Mouse (Mus musculus): ENCODE results near the gene Taar6.

Gene Taar6

DNA sequence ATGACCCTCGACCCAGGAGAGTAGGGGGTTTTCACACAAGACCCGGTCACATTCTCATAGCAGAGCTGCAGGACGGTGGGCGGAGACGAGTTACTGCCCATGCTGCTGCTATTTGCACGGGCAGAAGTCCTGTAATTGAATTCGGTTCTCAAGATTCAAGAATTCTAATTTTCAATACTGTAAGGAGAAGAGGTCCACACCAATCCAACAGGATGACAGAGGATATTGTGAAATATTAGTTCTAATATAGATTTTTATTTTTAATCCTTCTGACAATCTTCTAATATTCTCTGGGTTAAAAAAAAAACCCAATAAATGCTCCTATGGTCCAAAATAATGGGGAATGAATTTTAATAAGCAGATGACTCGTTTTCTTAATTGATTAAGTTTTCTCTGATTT, at the start of gene Taar6:
TSS of gene Taar6 (minus strand) at position 101 of the 400 bp plus-strand sequence.
- DNase-seq (ENCODE audit: low read depth, low spot score): no peak

DNA sequence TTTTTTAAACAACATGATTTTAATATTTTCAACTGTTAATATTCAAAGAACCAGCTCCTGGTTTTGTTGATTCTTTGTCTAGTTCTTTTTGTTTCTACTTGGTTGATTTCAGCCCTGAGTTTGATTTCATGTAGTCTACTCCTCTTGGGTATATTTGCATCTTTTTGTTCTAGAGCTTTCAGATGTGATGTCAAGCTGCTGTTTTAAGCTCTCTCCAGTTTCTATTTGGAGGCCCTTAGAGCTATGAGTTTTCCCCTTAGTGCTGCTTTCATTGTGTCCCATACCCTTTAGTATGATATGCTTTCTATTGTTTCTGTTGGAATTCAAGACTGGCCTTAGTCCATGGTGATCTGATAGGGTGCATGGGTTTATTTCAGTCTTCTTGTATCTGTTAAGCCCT, 45.9 kb upstream of the Taar6 start:
- no peak for DNase-seq (ENCODE audit: low read depth, low spot score)

DNA sequence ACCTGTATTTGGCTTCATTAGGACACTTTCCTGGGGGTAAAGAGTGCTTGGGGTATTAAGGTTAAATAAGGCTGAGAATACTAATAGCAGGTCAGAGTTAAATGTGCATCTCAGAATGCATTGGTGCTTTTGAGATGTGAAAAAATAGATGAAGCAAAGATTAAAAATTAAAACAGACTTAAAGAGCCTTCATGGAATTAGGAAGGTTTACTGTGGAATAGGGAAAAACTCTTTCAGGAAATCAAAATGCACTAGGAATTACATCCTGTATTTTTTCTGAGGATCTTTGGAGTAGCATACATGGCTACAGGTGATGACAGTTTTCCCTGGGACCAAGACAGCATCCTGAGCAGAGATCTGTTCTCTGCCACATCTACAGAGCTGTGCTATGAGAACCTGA, 41.5 kb upstream of the Taar6 start, which contains the start of gene Taar7d:
TSS of gene Taar7d (plus strand) at position 301 of the 400 bp plus-strand sequence.
- DNase-seq (ENCODE audit: low read depth, low spot score): no peak

DNA sequence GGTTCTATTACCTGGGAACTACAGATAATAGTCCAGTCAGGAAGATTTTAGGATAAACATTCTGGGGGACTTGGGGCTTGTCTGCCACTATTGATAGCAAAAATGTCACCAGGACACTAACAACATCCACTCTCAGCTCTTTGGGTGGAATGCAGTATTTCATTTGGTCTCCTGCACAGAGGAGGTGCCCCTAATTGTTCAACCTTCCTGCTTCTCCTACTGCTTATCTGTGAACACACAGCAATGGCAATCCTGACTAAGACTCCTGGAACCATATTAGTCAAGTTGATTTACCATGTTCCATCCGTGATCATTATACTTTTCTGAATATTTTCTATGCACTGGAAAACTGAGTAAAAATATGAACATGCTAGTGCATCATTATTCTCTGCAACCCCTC, 22.7 kb upstream of the Taar6 start:
- no peak for DNase-seq (ENCODE audit: low read depth, low spot score)

DNA sequence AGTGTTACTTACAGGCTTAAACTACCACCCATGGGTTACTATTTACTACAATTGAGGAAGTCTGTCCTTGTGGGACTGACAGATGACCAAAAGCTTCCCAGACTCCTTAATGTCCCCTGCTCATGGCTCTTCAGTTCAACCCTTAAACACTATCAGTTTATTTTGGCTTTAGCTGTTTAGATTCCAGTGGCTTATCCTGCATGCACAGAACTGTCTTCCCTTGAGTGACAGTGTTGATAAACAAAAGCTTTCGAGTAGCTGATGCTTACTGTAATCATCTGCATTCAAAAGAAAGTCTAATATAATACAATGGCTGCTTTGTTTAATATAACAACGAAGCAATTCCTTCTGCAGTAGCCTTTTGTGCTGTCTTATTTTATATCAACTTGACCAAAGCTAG, 21.6 kb upstream of the Taar6 start:
- no peak for DNase-seq (ENCODE audit: low read depth, low spot score)

DNA sequence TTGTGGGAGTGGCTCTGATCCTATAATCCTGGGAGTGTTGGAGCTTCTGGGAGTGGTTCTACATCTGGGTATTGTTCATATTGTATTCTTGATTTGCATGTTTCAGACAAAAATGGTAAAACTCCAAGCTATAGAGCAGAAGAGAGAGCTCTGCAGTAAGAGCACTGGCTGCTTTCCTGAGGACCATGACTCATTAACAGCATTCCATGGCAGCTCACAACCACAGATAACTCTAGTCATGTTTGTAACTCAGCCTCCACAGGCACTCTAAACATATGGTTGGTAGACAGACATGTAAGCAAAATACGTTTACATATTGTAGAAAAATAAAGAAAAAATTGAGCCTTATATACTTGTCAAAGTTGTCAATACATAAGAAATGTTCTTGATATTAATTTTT, 21.0 kb upstream of the Taar6 start:
- DNase-seq (ENCODE audit: low read depth, low spot score): no peak

DNA sequence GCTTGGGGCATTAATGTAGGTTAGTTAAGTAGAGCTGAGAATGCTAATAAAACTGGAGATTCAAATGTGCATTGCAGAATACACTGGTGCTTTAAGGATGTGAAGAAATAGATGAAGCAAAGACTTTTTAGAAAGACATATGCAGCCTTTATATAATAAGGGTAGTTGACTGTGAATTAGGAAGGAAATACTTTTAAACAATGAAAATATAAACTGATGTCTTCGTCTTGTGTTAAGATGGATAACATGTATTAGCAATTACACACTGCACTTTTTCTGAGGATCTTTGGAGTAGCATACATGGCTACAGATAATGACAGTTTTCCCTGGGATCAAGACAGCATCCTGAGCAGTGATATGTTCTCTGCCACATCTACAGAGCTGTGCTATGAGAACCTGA, 14.2 kb upstream of the Taar6 start, which contains the start of gene Taar7b:
TSS of gene Taar7b (plus strand) at position 301 of the 400 bp plus-strand sequence.
- DNase-seq (ENCODE audit: low read depth, low spot score): no peak

DNA sequence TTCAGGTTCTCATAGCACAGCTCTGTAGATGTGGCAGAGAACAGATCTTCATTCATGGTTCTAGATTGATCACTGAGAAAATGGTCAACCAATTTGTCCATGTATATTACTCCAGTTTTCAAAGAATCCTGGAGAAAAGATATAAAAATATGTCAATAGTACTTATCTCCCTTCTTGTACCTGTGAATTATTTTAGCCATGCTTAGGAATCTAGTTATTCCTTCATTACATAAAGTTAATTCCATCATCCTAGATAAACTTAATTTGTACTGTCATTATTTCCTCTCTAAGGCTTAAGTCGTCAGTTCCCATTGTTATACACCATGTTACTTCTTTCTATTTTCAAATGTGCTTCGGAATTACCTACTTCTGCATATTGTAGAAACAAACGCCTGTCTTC, 7.9 kb upstream of the Taar6 start, which contains the start of gene Taar7a:
TSS of gene Taar7a (minus strand) at position 101 of the 400 bp plus-strand sequence.
- no peak for DNase-seq (ENCODE audit: low read depth, low spot score)

DNA sequence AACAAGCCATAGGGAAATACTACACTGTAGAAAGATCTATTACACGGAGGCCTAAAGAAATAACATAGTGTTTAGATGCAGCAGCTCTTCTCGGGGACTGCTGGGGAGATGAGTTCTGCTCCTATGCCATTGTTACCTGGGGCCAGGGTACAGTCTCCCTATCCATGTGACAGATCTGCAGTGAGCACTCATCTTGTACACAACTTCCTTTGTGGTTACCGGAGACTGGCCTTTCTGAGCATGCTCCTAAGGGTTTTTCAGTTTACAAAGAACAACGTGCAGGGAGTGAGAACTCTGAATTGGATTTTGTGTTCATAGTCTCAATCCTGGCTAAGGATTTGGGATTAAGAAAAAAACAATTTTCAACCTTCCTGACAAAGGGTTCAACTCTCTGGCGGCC, 973 bp upstream of the Taar6 start:
- no peak for DNase-seq (ENCODE audit: low read depth, low spot score)

DNA sequence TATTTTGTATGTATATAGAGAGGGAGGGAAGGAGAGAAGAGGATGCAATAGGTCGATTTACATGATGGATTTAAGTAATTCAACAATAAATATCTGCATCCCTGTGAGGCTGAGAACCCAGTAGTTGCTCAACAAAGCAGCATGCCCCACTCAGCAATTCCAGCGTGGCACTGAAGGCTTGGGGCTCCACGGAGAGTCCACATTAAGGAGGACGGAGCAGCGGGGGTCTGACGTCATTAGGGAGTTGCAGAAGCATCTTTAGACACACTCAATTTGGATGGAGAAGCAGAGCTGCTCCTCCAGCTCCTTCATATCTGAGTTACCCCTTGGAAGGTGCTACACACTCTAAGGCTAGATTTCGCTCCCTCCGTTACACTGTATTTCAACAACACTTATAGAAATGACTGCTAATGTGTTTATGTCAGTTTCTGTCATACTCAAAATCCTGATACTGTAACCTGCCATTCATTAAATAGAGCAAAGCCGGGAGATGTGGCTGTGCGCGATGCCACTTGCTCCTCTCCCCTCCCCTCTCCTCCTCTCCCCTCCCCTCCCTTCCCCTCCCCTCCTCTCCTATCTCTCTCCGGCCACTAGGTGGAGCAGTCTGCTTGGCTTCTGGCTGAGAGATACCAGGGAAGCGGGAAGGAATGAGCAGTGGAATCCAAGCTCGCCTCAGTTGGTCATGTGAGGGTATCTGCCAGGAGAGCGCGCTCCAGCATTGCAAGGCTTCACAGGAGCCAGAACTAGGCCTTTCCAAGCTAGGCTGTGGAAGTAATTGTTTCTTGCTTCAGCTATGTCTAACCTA, 6.3 kb downstream of the Taar6 start:
- peak; percentile 75 for DNase-seq (ENCODE audit: low read depth, low spot score)

DNA sequence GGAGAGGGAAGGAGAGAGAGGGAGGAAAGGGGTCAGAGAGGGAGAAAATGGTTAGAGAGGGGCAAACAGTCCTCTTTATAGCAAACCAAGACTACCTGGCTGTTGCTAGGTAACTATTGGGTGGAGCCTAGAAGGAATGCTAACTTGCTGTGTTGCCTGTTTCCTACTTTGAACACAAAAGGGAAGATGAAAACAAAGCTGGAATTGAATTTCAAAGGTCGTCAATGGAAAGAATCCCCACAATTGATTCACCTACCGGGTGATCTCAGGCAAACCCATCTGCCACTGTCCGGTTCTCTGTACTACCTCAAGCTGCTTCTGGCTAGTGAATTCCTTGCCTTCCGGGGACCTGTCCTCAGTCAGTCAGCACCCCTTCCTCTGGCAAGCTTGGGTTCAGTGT, 7.5 kb downstream of the Taar6 start:
- no peak for DNase-seq (ENCODE audit: low read depth, low spot score)

DNA sequence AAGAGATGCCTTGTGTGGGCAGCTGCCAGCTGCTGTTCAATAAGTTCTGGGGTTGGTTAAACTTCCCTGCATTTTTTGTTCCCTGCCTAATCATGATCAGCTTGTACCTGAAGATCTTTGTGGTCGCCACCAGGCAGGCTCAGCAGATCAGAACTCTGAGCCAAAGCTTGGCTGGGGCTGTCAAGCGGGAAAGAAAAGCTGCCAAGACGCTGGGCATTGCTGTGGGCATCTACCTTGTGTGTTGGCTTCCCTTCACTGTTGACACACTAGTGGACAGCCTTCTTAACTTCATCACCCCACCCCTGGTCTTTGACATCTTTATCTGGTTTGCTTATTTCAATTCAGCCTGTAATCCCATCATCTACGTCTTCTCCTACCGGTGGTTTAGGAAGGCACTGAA, 14.2 kb downstream of the Taar6 start:
- DNase-seq (ENCODE audit: low read depth, low spot score): no peak

DNA sequence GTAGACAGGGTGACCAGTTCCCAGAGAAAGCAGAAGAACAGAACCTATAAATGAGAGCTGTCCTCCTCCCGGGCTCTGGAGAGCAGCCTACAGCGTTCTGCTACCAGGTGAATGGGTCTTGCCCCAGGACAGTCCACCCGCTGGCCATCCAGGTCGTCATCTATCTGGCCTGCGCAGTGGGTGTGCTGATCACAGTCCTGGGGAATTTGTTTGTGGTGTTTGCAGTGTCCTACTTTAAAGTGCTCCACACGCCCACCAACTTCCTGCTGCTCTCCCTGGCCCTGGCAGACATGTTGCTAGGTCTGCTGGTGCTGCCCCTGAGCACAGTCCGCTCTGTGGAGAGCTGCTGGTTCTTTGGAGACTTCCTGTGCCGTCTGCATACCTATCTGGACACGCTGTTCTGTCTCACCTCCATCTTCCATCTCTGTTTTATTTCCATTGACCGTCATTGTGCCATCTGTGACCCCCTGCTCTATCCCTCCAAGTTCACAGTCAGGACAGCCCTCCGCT, 14.7 kb downstream of the Taar6 start, which contains the start of gene Taar5:
TSS of gene Taar5 (plus strand) at position 51 of the 510 bp plus-strand sequence.
- no peak for DNase-seq (ENCODE audit: low read depth, low spot score)

DNA sequence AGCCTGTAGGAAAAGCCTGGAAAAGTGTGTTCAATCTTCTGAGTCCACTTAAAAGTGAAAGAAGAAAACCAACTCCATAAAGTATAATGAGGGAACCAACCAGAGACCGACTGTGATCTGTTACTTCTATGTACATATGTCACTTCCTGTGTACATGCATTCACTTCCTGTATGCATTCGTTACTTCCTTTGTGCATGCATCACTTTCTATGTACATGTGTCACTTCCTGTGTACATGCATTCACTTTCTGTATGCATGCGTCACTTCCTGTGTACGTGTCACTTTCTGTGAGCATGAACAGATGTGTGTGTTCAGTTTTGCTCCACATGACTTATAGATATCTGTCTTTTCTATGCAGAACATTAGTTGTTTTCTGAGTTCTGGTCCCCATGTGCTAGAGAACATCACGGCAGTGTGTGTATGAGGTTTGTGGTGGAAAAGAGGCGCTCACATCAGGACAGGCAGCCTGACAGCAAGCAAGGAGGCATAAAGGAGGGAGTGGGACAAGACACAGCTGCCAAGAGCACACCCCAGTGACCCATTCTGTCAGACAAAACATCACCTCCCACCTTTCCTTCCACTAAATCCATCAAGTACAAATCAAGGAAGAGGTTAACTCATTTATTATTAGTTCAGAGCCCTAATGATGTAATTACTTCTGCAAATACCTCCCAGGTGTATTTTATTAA, 20.4 kb downstream of the Taar6 start:
- no peak for DNase-seq (ENCODE audit: low read depth, low spot score)

DNA sequence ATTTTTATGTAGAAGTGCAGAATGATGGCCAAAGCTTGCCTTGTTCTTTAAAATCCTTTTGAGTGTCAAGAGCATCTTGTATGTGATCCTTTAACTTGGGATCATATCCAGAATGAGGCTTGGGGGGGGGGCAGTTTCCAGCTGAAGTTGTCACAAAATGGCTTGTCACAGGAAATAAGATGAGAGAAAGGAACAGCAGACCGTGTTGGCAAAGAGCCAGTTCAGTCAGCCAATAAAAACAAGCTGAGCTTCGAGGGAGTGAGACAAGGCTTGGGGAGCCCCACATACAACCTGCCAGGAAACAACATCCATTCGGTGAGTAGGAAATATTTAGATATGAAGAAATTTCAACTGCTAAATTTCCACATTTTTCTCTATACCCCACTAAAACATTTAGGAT, 22.0 kb downstream of the Taar6 start:
- DNase-seq (ENCODE audit: low read depth, low spot score): no peak

DNA sequence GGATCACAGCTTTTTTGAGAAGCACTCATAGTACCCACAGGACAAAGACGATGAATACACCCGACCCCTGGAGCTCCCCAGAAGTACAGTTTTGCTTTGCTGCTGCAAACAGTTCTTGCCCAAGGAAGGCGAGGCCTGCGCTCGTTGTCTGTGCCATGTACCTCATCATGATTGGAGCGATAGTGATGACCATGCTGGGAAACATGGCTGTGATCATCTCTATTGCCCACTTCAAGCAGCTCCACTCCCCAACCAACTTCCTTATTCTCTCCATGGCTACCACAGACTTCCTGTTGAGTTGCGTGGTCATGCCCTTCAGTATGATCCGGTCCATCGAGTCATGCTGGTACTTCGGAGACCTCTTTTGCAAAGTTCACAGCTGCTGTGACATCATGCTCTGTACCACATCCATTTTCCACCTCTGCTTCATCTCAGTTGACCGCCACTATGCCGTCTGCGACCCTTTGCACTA, 25.0 kb downstream of the Taar6 start, which contains the start of gene Taar4:
TSS of gene Taar4 (plus strand) at position 51 of the 472 bp plus-strand sequence.
- DNase-seq (ENCODE audit: low read depth, low spot score): no peak

DNA sequence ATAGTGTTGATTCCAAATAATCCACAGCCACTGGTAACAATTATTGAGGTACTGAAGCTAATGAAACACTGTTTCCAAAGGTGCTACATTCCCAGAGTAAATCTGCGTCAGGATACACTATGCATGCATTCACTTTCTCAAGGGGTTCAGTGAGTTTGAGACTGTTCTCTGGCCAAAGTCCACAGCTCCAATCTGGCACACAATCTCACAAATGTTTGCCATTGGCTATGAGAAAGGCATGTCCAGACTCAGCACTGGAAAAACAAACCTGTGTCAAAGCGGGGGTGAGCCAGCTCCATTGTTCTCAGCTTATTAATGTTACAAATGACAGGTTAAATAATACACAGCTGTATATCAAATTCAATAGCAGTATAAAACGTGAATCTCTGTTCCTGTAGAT, 26.4 kb downstream of the Taar6 start:
- no peak for DNase-seq (ENCODE audit: low read depth, low spot score)

DNA sequence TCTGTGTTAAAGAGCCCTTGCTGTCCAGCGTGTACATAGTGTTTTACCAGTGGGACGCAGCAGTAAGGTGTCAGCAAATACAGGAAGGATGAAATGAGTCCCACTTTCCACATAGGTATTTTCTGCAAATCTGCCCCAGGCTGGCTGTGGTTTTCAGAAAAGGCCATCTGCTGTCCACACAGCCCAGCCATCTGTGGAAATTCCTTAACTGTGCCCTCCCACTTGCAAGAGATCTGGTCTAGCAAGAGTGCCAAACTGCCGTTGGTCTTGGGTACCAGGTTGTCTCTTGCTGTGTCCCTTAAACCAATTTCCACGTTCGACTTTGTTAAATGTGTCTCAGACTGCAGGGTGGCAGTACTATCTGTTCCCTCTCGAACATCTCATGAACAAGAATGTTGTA, 33.7 kb downstream of the Taar6 start:
- DNase-seq (ENCODE audit: low read depth, low spot score): no peak

DNA sequence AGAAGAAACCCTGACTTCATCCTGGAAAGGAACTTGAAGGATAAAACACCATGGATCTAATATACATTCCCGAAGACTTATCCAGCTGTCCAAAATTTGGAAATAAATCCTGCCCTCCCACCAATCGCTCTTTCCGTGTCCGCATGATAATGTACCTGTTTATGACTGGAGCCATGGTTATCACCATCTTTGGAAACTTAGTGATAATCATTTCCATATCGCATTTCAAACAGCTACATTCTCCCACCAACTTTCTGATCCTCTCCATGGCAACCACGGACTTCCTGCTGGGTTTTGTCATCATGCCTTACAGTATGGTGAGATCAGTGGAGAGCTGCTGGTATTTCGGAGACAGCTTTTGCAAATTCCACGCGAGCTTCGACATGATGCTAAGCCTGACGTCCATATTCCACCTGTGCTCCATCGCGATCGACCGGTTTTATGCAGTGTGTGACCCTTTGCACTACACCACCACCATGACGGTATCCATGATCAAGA, 35.9 kb downstream of the Taar6 start, which contains the start of gene Taar3:
TSS of gene Taar3 (plus strand) at position 51 of the 498 bp plus-strand sequence.
- DNase-seq (ENCODE audit: low read depth, low spot score): no peak

DNA sequence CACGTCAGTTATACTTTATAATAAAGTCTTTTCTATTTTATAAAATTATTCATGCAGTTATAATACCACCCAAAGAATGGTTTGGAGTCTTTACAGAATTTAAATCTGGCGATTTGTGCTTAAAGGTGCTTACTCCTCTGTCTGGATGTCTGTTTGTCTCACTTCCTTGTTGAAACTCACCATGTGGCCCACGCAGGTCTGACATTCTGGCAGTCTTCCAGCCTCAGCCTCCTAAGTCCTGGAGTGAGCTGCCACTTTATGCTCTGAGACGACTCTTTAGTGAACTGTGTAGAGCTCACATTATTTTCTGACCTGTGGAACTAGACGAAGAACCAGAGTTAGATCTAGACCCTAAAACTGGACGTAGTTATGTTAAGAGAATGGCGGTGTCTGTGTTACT, 37.4 kb downstream of the Taar6 start:
- no peak for DNase-seq (ENCODE audit: low read depth, low spot score)

DNA sequence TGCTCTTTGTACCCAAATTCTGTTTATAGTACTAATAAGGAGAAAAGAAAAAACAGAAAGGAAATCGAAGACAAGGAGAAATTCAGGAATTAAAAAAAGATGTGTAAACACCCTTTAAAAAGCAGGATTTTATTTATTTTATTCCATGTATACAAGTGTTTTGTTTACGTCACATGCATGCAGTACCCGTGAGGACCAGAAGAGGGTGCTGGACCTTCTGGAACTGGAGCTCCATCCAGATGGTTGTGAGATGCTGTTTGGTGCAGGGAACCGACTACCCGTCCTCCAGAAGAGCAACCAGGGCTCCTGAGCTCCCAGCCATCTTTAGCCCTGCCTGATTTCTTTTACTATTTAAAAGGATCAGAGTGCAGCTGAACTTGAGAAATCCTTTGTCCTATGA, 43.0 kb downstream of the Taar6 start:
- DNase-seq (ENCODE audit: low read depth, low spot score): no peak

DNA sequence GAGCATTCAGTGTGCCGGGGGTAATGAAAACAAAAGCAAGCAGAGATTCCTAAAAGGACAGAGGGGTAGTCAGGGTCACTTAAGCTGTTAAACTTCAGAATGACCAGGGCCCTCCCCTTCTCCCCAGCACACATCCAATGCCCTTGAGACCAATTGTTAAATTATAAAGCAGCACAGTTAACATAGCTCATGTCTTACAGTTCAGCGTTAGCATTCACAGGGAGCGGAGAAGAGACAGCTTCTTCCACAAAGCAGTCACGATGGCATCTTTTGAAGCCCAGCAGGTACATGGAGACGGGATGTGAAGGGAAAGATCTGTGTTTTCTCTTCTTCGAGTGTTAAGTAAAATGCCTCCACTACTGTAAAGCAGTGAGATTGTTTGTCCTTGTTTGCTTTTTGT, 47.1 kb downstream of the Taar6 start, which contains the start of gene Taar2:
TSS of gene Taar2 (plus strand) at position 261 of the 400 bp plus-strand sequence.
- DNase-seq (ENCODE audit: low read depth, low spot score): no peak

All from embryo, embryonic 11.5 days (tissue).